In the genomic region with DNA sequence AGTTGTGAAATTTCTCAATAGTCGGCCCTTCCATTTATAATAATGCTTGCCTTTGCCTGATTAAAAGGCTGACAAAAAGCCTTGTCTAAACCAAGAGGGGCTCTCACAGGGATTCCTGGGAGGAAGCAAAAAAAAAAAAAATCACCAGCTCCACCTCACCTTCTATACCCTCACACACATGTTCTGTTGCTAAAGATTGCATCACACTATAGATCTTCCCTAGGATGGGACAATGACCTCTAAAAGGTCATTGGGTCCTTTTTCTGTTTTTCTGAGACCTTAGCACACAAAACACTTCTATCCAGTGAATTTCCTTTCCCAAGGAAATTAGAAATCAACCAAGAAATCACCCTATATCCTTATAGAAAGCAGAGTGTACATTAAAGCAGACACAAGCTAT, we compare ENCODE assay signal across 18 mouse cellular contexts. TPM values are rescaled to one million over a fixed set of nuclear protein-coding genes. Genes with fewer than 3 reads are reported as not detected.
"Had no signal": no experiment of that assay in that cellular context is flagged by ENCODE, and none has a peak within 500 bp of the region (broad histone marks: within the 10 kb centered on the region; RNA-seq: fewer than 3 reads in every experiment).

No protein-coding gene starts in this region.

- H3K9ac ChIP-seq: lung, embryonic 14.5 days; midbrain, embryonic 12.5 days; neural tube, embryonic 12.5 days; stomach, embryonic 15.5 days had no signal

- H3K27me3 ChIP-seq: midbrain, embryonic 12.5 days; neural tube, embryonic 12.5 days; stomach, embryonic 15.5 days had no signal

- H3K4me2 ChIP-seq: lung, embryonic 14.5 days; midbrain, embryonic 12.5 days; neural tube, embryonic 12.5 days; stomach, embryonic 15.5 days had no signal

- H3K36me3 ChIP-seq: midbrain, embryonic 10.5 days; midbrain, embryonic 12.5 days; neural tube, embryonic 12.5 days; stomach, embryonic 15.5 days had no signal

- H3K27ac ChIP-seq: midbrain, embryonic 10.5 days; midbrain, embryonic 12.5 days; neural tube, embryonic 12.5 days; stomach, embryonic 15.5 days; stomach, postnatal 0 days had no signal

- H3K4me3 ChIP-seq: midbrain, embryonic 10.5 days; midbrain, embryonic 12.5 days; neural tube, embryonic 12.5 days; stomach, embryonic 15.5 days had no signal

- DNase-seq: lung, adult 18-20 months; lung, embryonic 14.5 days; lung, postnatal 10 days; lung, postnatal 4 days; midbrain, embryonic 14.5 days; right cerebral cortex, postnatal 14 days; thymus, adult 2 months; thymus, postnatal 25 days; thymus, postnatal 4 days had no signal

- H3K4me1 ChIP-seq: midbrain, embryonic 12.5 days; neural tube, embryonic 12.5 days; stomach, embryonic 15.5 days had no signal

- H3K9me3 ChIP-seq: midbrain, embryonic 10.5 days; midbrain, embryonic 12.5 days; neural tube, embryonic 12.5 days; stomach, embryonic 15.5 days had no signal

- ATAC-seq: midbrain, embryonic 16.5 days had no signal

RNA-seq across cellular contexts. Expression of a gene that starts 43.9 kb away (rescaled TPM):
- total RNA-seq: megakaryocyte, adult 5-6 weeks; megakaryocyte-erythroid progenitor cell, adult 5-6 weeks; neutrophil, adult 5-6 weeks had no signal
